Mouse (Mus musculus): ENCODE results near the gene Scube1. TPM values are rescaled to one million over a fixed set of nuclear protein-coding genes. Genes with fewer than 3 reads are reported as not detected.

The Scube1 gene
- polyA plus RNA-seq, 1 experiment from 2014 or later: 11.0 TPM

- Histone ChIP-seq H3K36me3 (no peaks in the 10 kb centered on the region), H3K9me3 (no peaks in the 10 kb centered on the region), H3K27me3 (replicated peaks) (no peaks in the 10 kb centered on the region), H3K27ac (replicated peaks) (no peak overlapping the region), H3K4me1 (peaks cover 12% of the 10 kb centered on the region), H3K4me2 (no peak overlapping the region), H3K4me3 (no peak overlapping the region), H3K9ac (no peak overlapping the region)
- no peak for ATAC-seq (ENCODE audit: extremely low read depth, insufficient number of reproducible peaks, low FRiP score, low TSS enrichment)
- 68% methylated on average over 23 of the region's 23 CpGs for WGBS
Observed at GRCm38 (mm10) chr15:83709889-83710774, 14.7 kb downstream of the Scube1 start.

- Histone ChIP-seq H3K27me3 (replicated peaks) (no peaks in the 10 kb centered on the region), H3K4me1 (peaks cover 17% of the 10 kb centered on the region), H3K9me3 (no peaks in the 10 kb centered on the region), H3K4me3 (no peak overlapping the region), H3K9ac (no peak overlapping the region), H3K27ac (replicated peaks) (peak overlapping the region; percentile 74), H3K36me3 (peaks cover 9% of the 10 kb centered on the region; the same call in 1 of the 2 replicates), H3K4me2 (peak overlapping the region; percentile 17)
- no peak for ATAC-seq (ENCODE audit: extremely low read depth, insufficient number of reproducible peaks, low FRiP score, low TSS enrichment)
- WGBS: 39% methylated on average over 10 of the region's 10 CpGs
Observed at GRCm38 (mm10) chr15:83706528-83707199, 18.2 kb downstream of the Scube1 start.

GRCm38 (mm10) chr15:83700593-83700923 lies 24.3 kb downstream of the Scube1 start:
- peaks cover 7% of the 10 kb centered on the region; the same call in 1 of the 2 replicates for H3K27me3 ChIP-seq (replicated peaks)
- peaks cover 52% of the 10 kb centered on the region for H3K4me1 ChIP-seq
- H3K4me3 ChIP-seq: no peak overlapping the region
- no peak overlapping the region for H3K27ac ChIP-seq (replicated peaks)
- H3K36me3 ChIP-seq: peaks cover 9% of the 10 kb centered on the region; the same call in 1 of the 2 replicates
- WGBS: 60% methylated on average over 13 of the region's 13 CpGs
- H3K9me3 ChIP-seq: no peaks in the 10 kb centered on the region
- peak overlapping the region; percentile 9; the same call in 1 of the 2 replicates for H3K9ac ChIP-seq
- no peak for ATAC-seq (ENCODE audit: extremely low read depth, insufficient number of reproducible peaks, low FRiP score, low TSS enrichment)
- no peak overlapping the region for H3K4me2 ChIP-seq

GRCm38 (mm10) chr15:83699834-83700592 lies 24.8 kb downstream of the Scube1 start:
- Histone ChIP-seq H3K36me3 (peaks cover 9% of the 10 kb centered on the region; the same call in 1 of the 2 replicates), H3K27me3 (replicated peaks) (peaks cover 7% of the 10 kb centered on the region; the same call in 1 of the 2 replicates), H3K4me3 (no peak overlapping the region), H3K9me3 (no peaks in the 10 kb centered on the region), H3K4me2 (no peak overlapping the region), H3K9ac (peak overlapping the region; percentile 9; the same call in 1 of the 2 replicates), H3K4me1 (peaks cover 55% of the 10 kb centered on the region), H3K27ac (replicated peaks) (no peak overlapping the region)
- no peak for ATAC-seq (ENCODE audit: extremely low read depth, insufficient number of reproducible peaks, low FRiP score, low TSS enrichment)
- 55% methylated on average over 11 of the region's 11 CpGs for whole genome bisulfite sequencing

- no peak overlapping the region for H3K9ac ChIP-seq
- no peak overlapping the region for H3K4me3 ChIP-seq
- ATAC-seq (ENCODE audit: extremely low read depth, insufficient number of reproducible peaks, low FRiP score, low TSS enrichment): no peak
- H3K27me3 ChIP-seq (replicated peaks): peaks cover 7% of the 10 kb centered on the region; the same call in 1 of the 2 replicates
- no peaks in the 10 kb centered on the region for H3K9me3 ChIP-seq
- H3K36me3 ChIP-seq: peaks cover 9% of the 10 kb centered on the region; the same call in 1 of the 2 replicates
- WGBS: 65% methylated on average over 20 of the region's 20 CpGs
- H3K4me2 ChIP-seq: no peak overlapping the region
- no peak overlapping the region for H3K27ac ChIP-seq (replicated peaks)
- H3K4me1 ChIP-seq: peaks cover 58% of the 10 kb centered on the region
Observed at GRCm38 (mm10) chr15:83699132-83699833, 25.5 kb downstream of the Scube1 start.

GRCm38 (mm10) chr15:83696681-83697381 lies 28.0 kb downstream of the Scube1 start:
- WGBS: 45% methylated on average over 14 of the region's 14 CpGs
- Histone ChIP-seq H3K27me3 (replicated peaks) (peaks cover 9% of the 10 kb centered on the region; the same call in 1 of the 2 replicates), H3K4me2 (peak overlapping the region; percentile 18; the same call in 1 of the 2 replicates), H3K4me1 (peaks cover 71% of the 10 kb centered on the region), H3K27ac (replicated peaks) (peak overlapping the region; percentile 75), H3K4me3 (no peak overlapping the region), H3K9me3 (no peaks in the 10 kb centered on the region), H3K9ac (peak overlapping the region; percentile 17; the same call in 1 of the 2 replicates), H3K36me3 (no peaks in the 10 kb centered on the region)
- no peak for ATAC-seq (ENCODE audit: extremely low read depth, insufficient number of reproducible peaks, low FRiP score, low TSS enrichment)

GRCm38 (mm10) chr15:83695159-83695558 lies 29.7 kb downstream of the Scube1 start:
- Histone ChIP-seq H3K4me2 (no peak overlapping the region), H3K9ac (no peak overlapping the region), H3K36me3 (no peaks in the 10 kb centered on the region), H3K4me3 (no peak overlapping the region), H3K27me3 (replicated peaks) (peaks cover 9% of the 10 kb centered on the region; the same call in 1 of the 2 replicates), H3K27ac (replicated peaks) (no peak overlapping the region), H3K4me1 (peaks cover 84% of the 10 kb centered on the region), H3K9me3 (no peaks in the 10 kb centered on the region)
- WGBS: 72% methylated on average over 11 of the region's 11 CpGs
- no peak for ATAC-seq (ENCODE audit: extremely low read depth, insufficient number of reproducible peaks, low FRiP score, low TSS enrichment)

- Histone ChIP-seq H3K4me2 (no peak overlapping the region), H3K27me3 (replicated peaks) (peaks cover 2% of the 10 kb centered on the region; the same call in 1 of the 2 replicates), H3K27ac (replicated peaks) (peak overlapping the region; percentile 73), H3K9ac (no peak overlapping the region; the same call in 1 of the 2 replicates), H3K4me3 (no peak overlapping the region), H3K9me3 (no peaks in the 10 kb centered on the region), H3K36me3 (no peaks in the 10 kb centered on the region), H3K4me1 (peaks cover 58% of the 10 kb centered on the region)
- ATAC-seq (ENCODE audit: extremely low read depth, insufficient number of reproducible peaks, low FRiP score, low TSS enrichment): peak; percentile 58; the same call in 1 of the 2 replicates
- 27% methylated on average over 8 of the region's 8 CpGs for WGBS
Observed at GRCm38 (mm10) chr15:83691901-83692361, 32.9 kb downstream of the Scube1 start.

- Histone ChIP-seq H3K4me3 (no peak overlapping the region), H3K27me3 (replicated peaks) (peaks cover 2% of the 10 kb centered on the region; the same call in 1 of the 2 replicates), H3K27ac (replicated peaks) (no peak overlapping the region), H3K4me1 (peaks cover 46% of the 10 kb centered on the region), H3K9ac (no peak overlapping the region), H3K4me2 (no peak overlapping the region), H3K36me3 (no peaks in the 10 kb centered on the region), H3K9me3 (peaks cover 1% of the 10 kb centered on the region; the same call in 1 of the 2 replicates)
- no peak for ATAC-seq (ENCODE audit: extremely low read depth, insufficient number of reproducible peaks, low FRiP score, low TSS enrichment)
- 78% methylated on average over 12 of the region's 12 CpGs for WGBS
Observed at GRCm38 (mm10) chr15:83689946-83690345, 34.9 kb downstream of the Scube1 start.

- Histone ChIP-seq H3K9ac (no peak overlapping the region), H3K4me3 (no peak overlapping the region), H3K9me3 (peaks cover 5% of the 10 kb centered on the region; the same call in 1 of the 2 replicates), H3K36me3 (no peaks in the 10 kb centered on the region), H3K27ac (replicated peaks) (no peak overlapping the region), H3K27me3 (replicated peaks) (peaks cover 5% of the 10 kb centered on the region; the same call in 1 of the 2 replicates), H3K4me2 (no peak overlapping the region), H3K4me1 (peaks cover 33% of the 10 kb centered on the region)
- 36% methylated on average over 9 of the region's 9 CpGs for WGBS
- ATAC-seq (ENCODE audit: extremely low read depth, insufficient number of reproducible peaks, low FRiP score, low TSS enrichment): no peak
Observed at GRCm38 (mm10) chr15:83686601-83687000, 38.2 kb downstream of the Scube1 start.

All from heart, embryonic 13.5 days (tissue).